Mouse (Mus musculus): Measurements from ENCODE around the gene Trim65.

- TF ChIP-seq POLR2A (IDR thresholded peaks at IDR 0.05; ENCODE audit: borderline replicate concordance, extremely low read depth, insufficient read depth, insufficient read length, poor library complexity, severe bottlenecking) (no peak), CTCF (IDR thresholded peaks at IDR 0.05; ENCODE audit: borderline replicate concordance, extremely low read depth, insufficient read depth, insufficient read length) (no peak)
Measured at GRCm38 (mm10) chr11:116170003-116170800, 39.3 kb upstream of the Trim65 start.

All from brain, embryonic 14.5 days (tissue).